Mouse (Mus musculus): ENCODE measurements around the gene Cyp11a1. TPM values are rescaled to one million over a fixed set of nuclear protein-coding genes. Genes with fewer than 3 reads are reported as not detected.

Gene Cyp11a1
- polyA plus RNA-seq (2012; rRNA removed) = 0.85 and 0.94 TPM in 2 replicates

DNA sequence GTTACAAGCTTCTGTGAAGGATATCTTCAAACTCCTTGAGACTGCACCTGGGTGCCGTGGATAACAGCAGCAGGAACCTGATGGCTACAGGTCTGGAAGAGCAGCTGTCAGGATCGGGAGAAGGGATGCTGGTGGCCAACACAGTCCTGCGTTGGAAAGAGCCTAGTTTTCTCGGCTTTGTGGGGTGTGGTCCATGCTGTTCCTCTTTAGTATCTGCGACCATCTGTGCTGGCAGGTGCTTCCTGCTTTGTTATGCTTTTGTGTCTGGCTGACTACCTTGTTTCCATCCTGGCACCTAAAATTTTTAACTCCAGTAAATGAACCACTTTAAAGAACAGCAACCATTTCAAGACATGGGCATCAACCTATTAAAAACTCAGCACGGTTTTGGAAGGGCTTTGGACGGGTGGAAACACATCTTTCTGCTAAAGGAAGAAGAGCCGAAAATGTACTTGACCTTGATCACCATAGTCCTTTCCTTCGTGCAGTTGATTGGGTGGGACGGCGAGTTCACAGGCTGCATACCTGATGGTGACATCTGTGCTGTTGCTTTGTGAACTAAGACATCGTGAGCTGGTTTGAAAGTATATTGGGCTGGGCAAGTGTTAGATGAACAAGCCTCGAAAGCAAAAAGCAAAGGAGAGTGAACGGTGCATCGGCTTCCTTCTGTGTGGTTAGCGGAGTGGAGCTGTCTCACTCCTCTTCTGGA lies at the start of gene Cyp11a1:
Cyp11a1 (plus strand) TSS at position 659 of the 709 bp plus-strand sequence.

DNA sequence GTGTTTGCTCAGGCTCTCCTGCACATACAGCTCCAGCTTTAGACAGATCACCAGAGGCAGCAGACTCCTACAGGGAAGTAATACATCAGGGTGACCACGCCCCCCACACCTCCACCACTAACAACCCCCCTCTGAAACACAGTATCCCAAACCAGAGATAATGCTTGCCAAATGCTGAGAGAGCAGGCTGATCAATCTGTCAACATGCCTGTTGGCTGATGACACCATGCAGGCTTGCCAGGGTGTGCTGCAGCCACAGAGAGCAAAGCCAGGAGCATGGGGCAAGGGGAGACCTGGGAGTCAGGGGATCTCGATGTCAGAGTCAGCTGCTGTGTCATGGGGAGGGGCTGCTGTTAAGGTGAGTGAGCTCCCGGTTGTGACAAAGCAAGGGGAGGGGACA lies 57.3 kb downstream of the Cyp11a1 start, which contains the start of gene Stra6:
Stra6 (plus strand) TSS at position 258 of the 400 bp plus-strand sequence.

Other genes with a start within 250 kb of the Cyp11a1 start
- gene Clk3, start 240.6 kb upstream of the Cyp11a1 start, polyA plus RNA-seq (2012; rRNA removed) = 30.1 and 43.6 TPM in 2 replicates
- 3.5 TPM in 2 replicates for gene Arid3b, start 169.6 kb upstream of the Cyp11a1 start, polyA plus RNA-seq (2012; rRNA removed)
- gene Ubl7, start 95.4 kb upstream of the Cyp11a1 start, polyA plus RNA-seq (2012; rRNA removed) = 92.2 and 105 TPM in 2 replicates
- 31.2 and 33.4 TPM in 2 replicates for gene Sema7a, start 66.3 kb upstream of the Cyp11a1 start, polyA plus RNA-seq (2012; rRNA removed)
- 0.73 and 1.2 TPM in 2 replicates for gene Stra6, start 57.4 kb downstream of the Cyp11a1 start, polyA plus RNA-seq (2012; rRNA removed)
- gene Ccdc33, start 112.4 kb downstream of the Cyp11a1 start, polyA plus RNA-seq (2012; rRNA removed) = 0.05 and 0.06 TPM in 2 replicates
- gene Islr, start 197.9 kb downstream of the Cyp11a1 start, polyA plus RNA-seq (2012; rRNA removed) = 67.9 and 69.9 TPM in 2 replicates
- gene Islr2, start 197.9 kb downstream of the Cyp11a1 start, polyA plus RNA-seq (2012; rRNA removed) = 0.58 and 1.2 TPM in 2 replicates
- gene Pml, start 243.4 kb downstream of the Cyp11a1 start, polyA plus RNA-seq (2012; rRNA removed) = 11.7 and 14.1 TPM in 2 replicates
- 11.1 and 16.6 TPM in 2 replicates for gene Stoml1, start 246.8 kb downstream of the Cyp11a1 start, polyA plus RNA-seq (2012; rRNA removed)

Measured in stomach, adult 2 months (tissue).